Mouse (Mus musculus) midbrain, embryonic 13.5 days (tissue): ENCODE measurements around the gene Rlf. TPM values are rescaled to one million over a fixed set of nuclear protein-coding genes. Genes with fewer than 3 reads are reported as not detected.

Experiments used
- ATAC-seq: fragments of 200-750 bp; cut with Nextera tagmentation; 2 replicates; pipeline ENCODE4 v1.8.0; 2017; ENCODE audit warnings: mild to moderate bottlenecking, moderate TSS enrichment, moderate library complexity
- H3K27ac ChIP-seq: fragments of 300-500 bp; sonication (generic); 2 replicates; pipeline ENCODE4 v1.5.1; 2015; ENCODE audit warnings: inconsistent platforms, mild to moderate bottlenecking, moderate library complexity
- H3K27me3 ChIP-seq: fragments of 300-500 bp; sonication (generic); 2 replicates; pipeline ENCODE4 v1.6.1; 2015; ENCODE audit warnings: mild to moderate bottlenecking, inconsistent platforms
- H3K36me3 ChIP-seq: fragments of 300-500 bp; sonication (generic); 2 replicates; pipeline ENCODE4 v1.6.1; 2015; ENCODE audit warnings: mild to moderate bottlenecking, inconsistent platforms
- H3K4me1 ChIP-seq: fragments of 300-500 bp; sonication (generic); replicated peaks from 2 replicates; pipeline ENCODE4 v1.6.1; 2015; ENCODE audit warnings: inconsistent platforms
- H3K4me2 ChIP-seq: fragments of 300-500 bp; sonication (generic); replicated peaks from 2 replicates; pipeline ENCODE4 v1.6.1; 2015; ENCODE audit warnings: moderate library complexity, mild to moderate bottlenecking, inconsistent platforms
- H3K4me3 ChIP-seq: fragments of 300-500 bp; sonication (generic); replicated peaks from 2 replicates; pipeline ENCODE4 v1.5.1; 2015; ENCODE audit warnings: mild to moderate bottlenecking, inconsistent platforms
- H3K9ac ChIP-seq: fragments of 300-500 bp; sonication (generic); replicated peaks from 2 replicates; pipeline ENCODE4 v1.6.1; 2015; ENCODE audit warnings: mild to moderate bottlenecking, inconsistent platforms
- H3K9me3 ChIP-seq: fragments of 300-500 bp; sonication (generic); 2 replicates; pipeline ENCODE4 v1.6.1; 2016; ENCODE audit warnings: mild to moderate bottlenecking, inconsistent platforms
- WGBS: fragments of 180-500 bp; shearing (Covaris S2); methylation state at CpG from one replicate; pipeline ENCODE4 v1.1.7; 2015; 5-methylcytosine and 5-hydroxymethylcytosine counted together
- polyA plus RNA-seq: library from polyadenylated mRNA; unstranded; fragments of >200 nt; fragmentation: Nextera tagmentation; extraction: Ambion mirVana; gene quantifications from 2 replicates; pipeline ENCODE4 v1.2.1, GENCODE M21; 2015

Gene Rlf
- 33.4 and 35.6 TPM in 2 replicates for polyA plus RNA-seq

DNA sequence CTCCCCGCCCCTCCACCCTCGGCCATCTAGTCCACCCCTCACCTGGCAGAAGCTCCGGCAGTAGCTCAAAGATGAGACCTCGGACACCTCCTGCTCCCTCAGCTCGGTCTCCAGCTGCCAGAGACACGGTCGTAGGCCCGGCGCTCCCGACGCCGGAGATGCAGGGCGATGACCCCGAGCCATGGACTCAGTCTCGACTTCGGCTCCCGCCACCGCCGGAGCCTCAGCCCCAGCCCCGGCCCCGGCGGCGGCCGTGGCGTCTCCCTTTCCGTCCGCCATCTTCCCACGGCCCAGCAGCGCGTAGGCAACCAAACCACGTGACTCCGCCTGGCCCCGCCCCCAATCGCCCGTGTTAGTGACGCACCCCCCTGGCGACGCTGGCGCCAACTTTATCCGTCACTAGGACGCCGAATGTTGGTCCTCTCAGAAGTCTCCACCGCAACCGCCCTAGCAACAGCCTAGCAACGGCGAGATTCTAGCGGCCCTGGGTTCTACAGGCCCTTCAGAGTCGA is at the start of gene Rlf:
Gene Rlf, minus strand, starts transcription at position 292 of the 512 bp plus-strand sequence.
- Histone ChIP-seq H3K4me1 (peaks cover 24% of the 10 kb centered on the region), H3K9me3 (no peaks in the 10 kb centered on the region), H3K9ac (peak within 1 kb of the TSS; percentile 97), H3K36me3 (no peaks in the 10 kb centered on the region), H3K4me2 (peak within 1 kb of the TSS; percentile 79), H3K27ac (peak within 1 kb of the TSS; percentile 95), H3K27me3 (peaks cover 7% of the 10 kb centered on the region; the same call in 1 of the 2 replicates), H3K4me3 (peak within 1 kb of the TSS; percentile 93)
- WGBS = 0% methylated on average over 48 of the region's 48 CpGs
- peak; percentile 97 for ATAC-seq

DNA sequence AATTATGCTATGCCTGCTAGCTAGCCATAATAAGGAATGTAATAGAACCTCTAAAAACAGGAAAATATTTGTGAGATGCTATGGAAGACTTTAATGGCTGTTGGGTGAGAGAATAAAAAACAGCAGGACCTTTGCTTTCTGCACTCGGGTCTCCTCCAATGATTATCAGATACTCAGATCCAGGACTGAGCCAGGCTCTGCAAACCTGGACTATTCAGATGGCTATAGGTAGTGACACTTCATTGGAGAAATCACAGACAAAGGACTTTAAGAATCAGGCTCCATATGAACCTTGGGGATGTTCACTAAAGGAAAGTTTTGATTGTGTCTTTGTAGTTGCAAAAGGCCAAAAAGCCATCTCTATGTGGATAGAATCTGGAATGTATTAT is 26.7 kb upstream of the Rlf start:
- WGBS = 86% methylated on average over 1 of the region's 1 CpGs
- H3K4me2 ChIP-seq = no peak overlapping the region
- H3K9ac ChIP-seq = no peak overlapping the region
- ATAC-seq = no peak
- no peaks in the 10 kb centered on the region for H3K36me3 ChIP-seq
- no peak overlapping the region for H3K4me3 ChIP-seq
- H3K4me1 ChIP-seq = peaks cover 7% of the 10 kb centered on the region; the same call in 1 of the 2 replicates
- H3K9me3 ChIP-seq = no peaks in the 10 kb centered on the region
- no peak overlapping the region for H3K27ac ChIP-seq
- H3K27me3 ChIP-seq = 0 out of 2 replicates have a peak, but pooled peaks cover 8% of the 10 kb centered on the region

DNA sequence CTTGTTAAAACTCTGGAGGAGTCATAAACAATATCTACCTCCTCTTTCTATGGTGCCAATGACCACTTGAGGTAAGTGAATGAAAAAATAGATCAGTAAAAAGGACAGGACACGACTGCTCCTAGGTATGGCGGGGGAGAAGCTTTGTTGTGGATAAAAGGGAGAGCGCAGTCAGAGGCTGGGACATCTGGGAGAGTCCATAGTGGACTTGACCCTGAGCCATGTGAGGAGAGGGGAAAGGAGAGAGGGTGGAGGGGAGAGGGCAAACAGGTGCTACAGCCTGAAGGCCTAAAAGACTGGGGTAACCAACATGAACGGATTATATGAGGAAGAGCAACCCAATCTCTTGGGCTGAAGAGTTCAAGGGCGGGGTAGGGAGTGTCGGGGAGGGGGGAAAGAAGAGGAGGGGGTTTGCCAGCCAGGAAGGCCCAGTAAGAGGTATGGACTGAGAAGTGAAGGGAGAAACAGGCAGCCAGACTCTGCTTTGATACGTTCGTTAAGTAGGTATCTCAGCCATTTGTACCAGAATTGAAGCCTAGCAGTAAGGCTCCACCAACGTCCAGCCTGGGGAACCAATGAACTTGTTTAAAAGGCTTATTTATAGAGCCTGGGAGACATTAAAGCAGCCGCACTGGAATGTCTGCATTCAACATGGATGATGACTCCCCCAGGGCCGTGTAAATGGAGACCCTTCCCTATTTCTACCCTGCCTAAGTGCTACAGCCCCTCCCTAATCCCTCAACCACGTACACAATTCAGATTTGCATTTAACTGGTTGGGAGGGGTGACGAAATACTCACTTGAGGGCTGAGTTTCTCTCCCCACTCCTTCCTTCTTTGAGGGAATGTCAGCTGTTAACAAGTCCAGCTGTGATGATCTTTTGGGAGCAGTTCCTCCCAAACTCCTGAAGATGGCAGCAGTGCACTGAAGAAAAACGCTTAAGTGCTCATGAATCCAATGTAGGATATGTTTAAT is 26.0 kb upstream of the Rlf start:
- Histone ChIP-seq H3K36me3 (no peaks in the 10 kb centered on the region), H3K4me2 (no peak overlapping the region), H3K27ac (no peak overlapping the region), H3K4me1 (peaks cover 7% of the 10 kb centered on the region; the same call in 1 of the 2 replicates), H3K9me3 (no peaks in the 10 kb centered on the region), H3K4me3 (no peak overlapping the region), H3K9ac (no peak overlapping the region), H3K27me3 (0 out of 2 replicates have a peak, but pooled peaks cover 8% of the 10 kb centered on the region)
- WGBS = 41% methylated on average over 14 of the region's 14 CpGs
- ATAC-seq = peak; percentile 79

DNA sequence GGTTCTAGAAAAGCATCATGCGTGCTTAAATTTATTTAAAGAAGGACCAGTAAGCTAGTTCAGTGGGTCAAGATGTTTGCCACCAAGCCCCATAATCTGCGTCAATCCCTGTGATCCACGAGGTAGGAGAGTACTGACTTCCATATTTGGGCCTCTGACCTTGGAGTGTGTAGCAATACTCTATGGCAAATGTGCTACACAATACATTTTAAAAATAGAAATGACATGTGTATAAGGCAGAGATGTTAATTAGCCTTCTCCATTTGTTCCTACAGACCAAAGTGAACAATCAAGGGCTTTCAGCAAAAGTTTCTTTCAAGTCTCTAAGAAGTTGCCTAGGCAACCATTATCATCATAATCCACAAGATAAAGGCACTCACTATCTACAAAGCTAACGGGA is 25.0 kb upstream of the Rlf start:
- H3K4me2 ChIP-seq = no peak overlapping the region
- H3K4me3 ChIP-seq = no peak overlapping the region
- no peak; the same call in 1 of the 2 replicates for ATAC-seq
- no peaks in the 10 kb centered on the region for H3K9me3 ChIP-seq
- H3K27ac ChIP-seq = no peak overlapping the region
- 19% methylated on average over 4 of the region's 4 CpGs for WGBS
- peaks cover 7% of the 10 kb centered on the region; the same call in 1 of the 2 replicates for H3K4me1 ChIP-seq
- H3K36me3 ChIP-seq = no peaks in the 10 kb centered on the region
- no peak overlapping the region for H3K9ac ChIP-seq
- H3K27me3 ChIP-seq = 0 out of 2 replicates have a peak, but pooled peaks cover 10% of the 10 kb centered on the region

DNA sequence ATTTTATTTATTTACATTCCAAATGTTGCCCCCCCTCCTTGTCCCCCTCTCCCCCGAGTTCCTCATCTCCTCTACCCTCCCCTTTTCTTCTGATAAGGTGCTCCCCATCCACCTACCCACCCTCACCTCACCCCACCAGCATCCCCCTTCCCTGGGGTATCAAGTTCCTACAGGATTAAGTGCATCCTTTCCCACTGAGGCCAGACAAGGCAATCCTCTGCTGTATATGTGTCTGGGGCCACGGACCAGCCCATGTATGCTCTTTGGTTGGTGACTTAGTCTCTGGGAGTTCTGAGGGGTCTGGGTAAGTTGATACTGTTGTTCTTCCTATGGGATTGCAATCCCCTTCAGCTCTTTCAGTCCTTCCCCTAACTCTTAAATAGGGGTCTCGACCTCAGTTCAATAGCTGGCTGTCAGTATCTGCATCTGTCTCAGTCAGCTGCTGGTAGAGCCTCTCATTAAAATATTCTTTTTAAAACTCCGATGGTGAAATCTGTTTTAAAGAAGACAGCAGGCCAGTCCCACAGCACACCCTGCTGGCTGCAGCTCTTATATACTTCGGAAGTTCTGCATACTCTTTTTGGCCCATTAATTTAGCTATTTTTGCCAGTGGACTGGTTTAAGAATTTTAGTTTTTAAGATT is 17.0 kb upstream of the Rlf start:
- peaks cover 14% of the 10 kb centered on the region; the same call in 1 of the 2 replicates for H3K27me3 ChIP-seq
- H3K4me1 ChIP-seq = peaks cover 16% of the 10 kb centered on the region
- peak; percentile 82 for ATAC-seq
- no peaks in the 10 kb centered on the region for H3K9me3 ChIP-seq
- H3K4me3 ChIP-seq = peak overlapping the region; percentile 37
- 0 out of 2 replicates have a peak overlapping the region, but pooled peaks have one; percentile 59 for H3K9ac ChIP-seq
- WGBS = 6% methylated on average over 5 of the region's 5 CpGs
- H3K27ac ChIP-seq = peak overlapping the region; percentile 39; the same call in 1 of the 2 replicates
- peak overlapping the region; percentile 60 for H3K4me2 ChIP-seq
- H3K36me3 ChIP-seq = no peaks in the 10 kb centered on the region

DNA sequence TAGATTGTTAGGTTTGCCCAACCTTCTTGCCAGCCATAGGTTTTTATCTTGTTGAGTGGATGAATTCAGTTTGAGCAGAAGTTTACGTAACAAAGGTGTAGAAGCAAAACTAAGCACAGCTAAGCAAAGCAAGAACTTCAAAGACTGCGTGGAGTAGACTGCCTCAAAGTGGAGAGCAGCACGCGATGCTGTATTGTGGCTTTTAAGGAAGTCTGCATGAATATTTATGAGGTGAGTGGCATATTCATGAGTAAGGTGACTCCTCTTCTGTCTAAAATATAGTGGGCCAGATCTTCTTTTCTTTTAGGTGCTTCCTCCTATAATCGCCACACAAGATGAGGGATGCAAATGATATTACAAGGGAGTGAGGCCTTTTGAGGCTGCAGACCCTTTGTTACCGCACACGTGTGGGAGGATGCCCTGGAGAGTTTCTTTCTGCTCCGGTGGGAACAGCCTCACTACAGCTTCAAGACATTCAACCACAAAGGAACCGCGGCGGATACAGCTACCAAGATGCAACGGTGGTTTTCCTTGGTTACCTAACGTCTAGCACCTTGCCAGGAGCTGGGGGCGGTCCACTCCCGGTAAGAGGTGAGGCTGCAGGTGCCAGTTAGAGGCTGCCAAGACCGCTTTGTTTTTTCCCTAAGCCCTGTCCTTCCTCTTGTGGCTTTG is 16.2 kb upstream of the Rlf start:
- no peaks in the 10 kb centered on the region for H3K36me3 ChIP-seq
- H3K9me3 ChIP-seq = no peaks in the 10 kb centered on the region
- H3K4me1 ChIP-seq = peaks cover 16% of the 10 kb centered on the region
- WGBS = 1% methylated on average over 16 of the region's 16 CpGs
- H3K27ac ChIP-seq = peak overlapping the region; percentile 58
- peak overlapping the region; percentile 60 for H3K4me2 ChIP-seq
- ATAC-seq = peak; percentile 79
- peak overlapping the region; percentile 59 for H3K9ac ChIP-seq
- H3K4me3 ChIP-seq = peak overlapping the region; percentile 37
- peaks cover 14% of the 10 kb centered on the region; the same call in 1 of the 2 replicates for H3K27me3 ChIP-seq

DNA sequence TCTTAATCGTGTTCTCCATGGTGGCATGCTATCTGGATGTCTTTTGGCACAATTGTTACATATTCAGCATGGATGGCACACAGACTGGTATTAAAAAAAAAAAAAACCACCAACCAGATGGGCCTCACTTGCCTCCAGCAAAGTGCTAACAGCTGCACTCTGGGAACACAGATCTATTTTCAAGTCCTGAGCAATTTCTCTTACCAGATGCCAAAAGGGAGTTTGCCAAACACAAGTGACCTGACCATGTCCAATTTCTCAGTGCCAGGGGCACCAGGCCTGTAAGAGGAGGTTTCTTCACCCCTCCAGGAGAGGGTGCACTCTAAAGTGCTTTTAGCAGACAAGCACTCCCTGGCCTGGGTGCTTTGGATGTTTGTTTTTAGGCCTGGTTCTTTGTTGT is 12.2 kb upstream of the Rlf start:
- Histone ChIP-seq H3K4me2 (no peak overlapping the region), H3K9me3 (no peaks in the 10 kb centered on the region), H3K4me3 (no peak overlapping the region), H3K27me3 (no peaks in the 10 kb centered on the region), H3K36me3 (no peaks in the 10 kb centered on the region), H3K9ac (no peak overlapping the region), H3K4me1 (peaks cover 16% of the 10 kb centered on the region), H3K27ac (no peak overlapping the region)
- no peak for ATAC-seq
- WGBS = 54% methylated on average over 1 of the region's 1 CpGs

DNA sequence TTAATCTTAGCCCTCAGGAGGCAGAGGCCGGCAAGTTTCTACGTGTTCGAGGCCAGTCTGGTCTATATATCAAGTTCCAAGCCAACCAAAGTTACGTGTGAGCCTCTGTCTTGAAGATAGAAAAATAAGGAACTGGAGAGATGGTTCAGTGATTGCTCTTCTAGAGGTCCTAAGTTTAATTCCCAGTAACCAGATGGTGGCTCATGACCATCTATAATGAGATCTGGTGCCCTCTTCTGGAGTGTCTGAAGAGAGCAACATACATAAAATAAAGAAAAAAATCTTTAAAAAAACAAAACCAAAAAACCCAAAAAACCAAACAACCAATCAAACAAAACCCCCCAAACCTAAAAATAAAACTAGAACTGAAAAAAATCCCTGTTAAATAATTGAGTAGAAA is 10.3 kb upstream of the Rlf start:
- Histone ChIP-seq H3K9me3 (no peaks in the 10 kb centered on the region), H3K4me2 (no peak overlapping the region), H3K4me3 (no peak overlapping the region), H3K9ac (no peak overlapping the region), H3K27me3 (no peaks in the 10 kb centered on the region; the same call in 1 of the 2 replicates), H3K36me3 (no peaks in the 10 kb centered on the region), H3K27ac (no peak overlapping the region), H3K4me1 (no peaks in the 10 kb centered on the region)
- 90% methylated on average over 4 of the region's 4 CpGs for WGBS
- no peak for ATAC-seq

DNA sequence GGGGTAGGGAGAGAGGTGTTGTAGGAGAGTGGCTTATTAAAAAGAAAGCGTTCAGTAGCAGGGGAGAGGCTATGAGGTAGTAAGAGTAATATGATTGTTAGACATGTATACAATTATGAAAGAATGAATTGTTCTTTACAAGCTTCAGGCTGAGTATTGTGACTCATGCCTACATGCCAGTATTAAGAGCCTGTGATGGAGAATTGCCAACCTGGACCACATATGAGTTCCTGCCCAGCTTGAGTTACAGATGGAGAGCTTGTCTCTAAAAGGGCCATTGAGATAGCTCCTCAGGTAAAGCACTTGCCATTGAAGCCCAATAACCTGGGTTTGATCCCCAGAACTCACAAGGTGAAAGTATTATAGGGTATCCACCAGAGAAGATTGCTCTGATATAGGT is 8.3 kb upstream of the Rlf start:
- Histone ChIP-seq H3K36me3 (no peaks in the 10 kb centered on the region), H3K27ac (no peak overlapping the region), H3K9me3 (no peaks in the 10 kb centered on the region), H3K9ac (no peak overlapping the region), H3K4me3 (no peak overlapping the region), H3K4me2 (no peak overlapping the region), H3K27me3 (peaks cover 4% of the 10 kb centered on the region; the same call in 1 of the 2 replicates), H3K4me1 (no peaks in the 10 kb centered on the region)
- 72% methylated on average over 1 of the region's 1 CpGs for WGBS
- ATAC-seq = no peak

DNA sequence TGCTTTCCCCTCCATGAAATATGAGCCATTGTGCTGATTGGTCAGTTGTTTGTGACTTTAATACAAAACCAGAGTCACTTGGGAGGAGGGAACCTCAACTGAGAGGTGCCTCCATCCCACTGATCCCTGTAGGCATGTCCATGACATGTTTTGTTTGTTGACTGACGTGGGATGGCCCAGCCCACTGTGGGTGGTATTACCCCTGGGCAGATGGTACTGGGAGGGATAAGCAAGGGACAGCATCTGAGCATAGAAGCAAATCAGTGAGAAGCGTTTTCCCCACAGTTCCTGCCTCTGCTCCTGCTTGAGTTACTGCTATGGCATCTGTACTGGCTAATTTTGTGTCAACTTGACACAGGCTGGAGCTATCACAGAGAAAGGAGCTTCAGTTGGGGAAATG is 1.3 kb upstream of the Rlf start:
- ATAC-seq = no peak
- WGBS = 72% methylated on average over 2 of the region's 2 CpGs
- H3K27me3 ChIP-seq = peaks cover 7% of the 10 kb centered on the region; the same call in 1 of the 2 replicates
- no peak overlapping the region; the same call in 1 of the 2 replicates for H3K9ac ChIP-seq
- H3K36me3 ChIP-seq = no peaks in the 10 kb centered on the region
- no peak overlapping the region for H3K4me3 ChIP-seq
- H3K4me1 ChIP-seq = peaks cover 24% of the 10 kb centered on the region
- H3K9me3 ChIP-seq = no peaks in the 10 kb centered on the region
- no peak overlapping the region for H3K27ac ChIP-seq
- H3K4me2 ChIP-seq = no peak overlapping the region

DNA sequence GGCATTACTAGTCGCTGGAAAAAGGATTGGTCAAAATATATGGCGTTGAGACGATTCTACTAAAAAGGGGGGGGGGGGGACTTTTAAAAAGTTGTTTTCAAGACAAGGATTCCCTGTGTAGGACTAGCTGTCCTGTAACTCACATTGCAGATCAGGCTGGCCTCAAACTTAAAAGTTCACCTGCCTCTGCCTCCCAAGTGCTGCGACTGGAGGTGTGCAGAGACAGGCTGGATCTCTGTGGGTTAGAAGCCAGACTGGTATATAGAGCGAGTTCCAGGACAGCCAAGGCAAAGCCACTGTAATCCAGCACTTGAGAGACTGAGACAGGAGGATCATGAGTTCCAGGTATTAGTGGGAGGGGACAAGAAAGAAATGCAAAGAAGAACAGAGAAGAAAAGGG is 605 bp upstream of the Rlf start:
- H3K9ac ChIP-seq = peak overlapping the region; percentile 97
- H3K9me3 ChIP-seq = no peaks in the 10 kb centered on the region
- no peaks in the 10 kb centered on the region for H3K36me3 ChIP-seq
- 19% methylated on average over 5 of the region's 5 CpGs for WGBS
- H3K27me3 ChIP-seq = peaks cover 7% of the 10 kb centered on the region; the same call in 1 of the 2 replicates
- H3K27ac ChIP-seq = peak overlapping the region; percentile 95
- peak; percentile 43 for ATAC-seq
- peaks cover 24% of the 10 kb centered on the region for H3K4me1 ChIP-seq
- peak overlapping the region; percentile 58 for H3K4me2 ChIP-seq
- peak overlapping the region; percentile 93 for H3K4me3 ChIP-seq
